Mouse (Mus musculus) cerebellum, adult 2 months (tissue): ENCODE measurements around the gene Csnk1g1.

Source experiments
- CTCF ChIP-seq: fragments of 200-500 bp; IDR thresholded peaks from 2 replicates; pipeline ENCODE4 v1.5.1; 2011; ENCODE audit warnings: low read depth, mild to moderate bottlenecking, control low read depth, low read length, moderate library complexity, borderline replicate concordance; ENCODE audit not compliant: insufficient read depth
- POLR2A ChIP-seq: fragments of 200-500 bp; IDR thresholded peaks from 2 replicates; pipeline ENCODE4 v1.6.1; 2011; ENCODE audit warnings: low read length, control low read depth, borderline replicate concordance; ENCODE audit not compliant: insufficient read depth

DNA sequence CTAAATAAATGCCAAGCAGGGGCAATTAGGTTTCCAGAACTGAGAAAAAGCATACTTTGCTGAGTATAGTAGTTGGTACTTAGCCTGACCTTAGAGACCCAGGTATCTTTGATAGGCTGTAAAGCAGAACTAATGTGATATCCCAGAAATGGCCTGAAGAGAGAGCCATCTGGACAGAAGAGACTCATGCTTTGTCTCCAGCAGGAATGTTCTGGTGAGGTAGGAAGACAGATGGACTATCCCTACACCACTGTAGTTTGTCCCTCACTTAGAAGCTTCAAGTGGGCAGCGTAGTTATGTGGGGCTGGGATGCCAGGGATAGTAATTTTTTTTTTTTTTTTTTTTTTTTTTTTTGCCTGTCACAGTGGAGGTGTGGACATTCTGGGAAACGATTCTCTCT lies 5.3 kb downstream of the Csnk1g1 start:
- TF ChIP-seq CTCF (peak; percentile 31; the same call in 1 of the 2 replicates), POLR2A (no peak)
